Mouse (Mus musculus) testis, adult 2 months (tissue): ENCODE data around the gene Ephb6. TPM values are rescaled to one million over a fixed set of nuclear protein-coding genes. Genes with fewer than 3 reads are reported as not detected.

Experiments
- H3K27ac ChIP-seq: fragments of 200-500 bp; 2 replicates; pipeline ENCODE4 v1.5.1; 2012; ENCODE audit warnings: low read depth, low read length; ENCODE audit not compliant: control insufficient read depth, insufficient read depth
- H3K27me3 ChIP-seq: fragments of 200-500 bp; 2 replicates; pipeline ENCODE4 v1.6.1; 2012; ENCODE audit warnings: mild to moderate bottlenecking, low read length, moderate library complexity; ENCODE audit not compliant: control insufficient read depth, insufficient read depth
- H3K36me3 ChIP-seq: fragments of 200-500 bp; 2 replicates; pipeline ENCODE4 v1.6.1; 2012; ENCODE audit warnings: mild to moderate bottlenecking, low read length; ENCODE audit not compliant: control insufficient read depth, insufficient read depth
- H3K4me1 ChIP-seq: fragments of 200-500 bp; 2 replicates; pipeline ENCODE4 v1.6.1; 2012; ENCODE audit warnings: low read length; ENCODE audit not compliant: control insufficient read depth, insufficient read depth
- H3K4me3 ChIP-seq: fragments of 200-500 bp; 2 replicates; pipeline ENCODE4 v1.5.1; 2012; ENCODE audit warnings: low read depth, mild to moderate bottlenecking, low read length, moderate library complexity, mixed read lengths; ENCODE audit not compliant: control insufficient read depth
- CTCF ChIP-seq: fragments of 200-500 bp; IDR thresholded peaks from 2 replicates; pipeline ENCODE4 v1.5.1; 2012; ENCODE audit warnings: low read depth, mild to moderate bottlenecking, inconsistent platforms, low read length, moderate library complexity; ENCODE audit not compliant: control insufficient read depth, insufficient read depth, insufficient replicate concordance
- POLR2A ChIP-seq: fragments of 200-500 bp; IDR thresholded peaks from 2 replicates; pipeline ENCODE4 v1.6.1; 2012; ENCODE audit warnings: low read depth, mild to moderate bottlenecking, inconsistent platforms, low read length, moderate library complexity; ENCODE audit not compliant: control insufficient read depth
- polyA plus RNA-seq: library from polyadenylated mRNA; depleted of rRNA; stranded (reverse); fragments of >200 nt; gene quantifications from 2 replicates; pipeline ENCODE4 v1.2.3, GENCODE M21; 2012

Ephb6 gene
- polyA plus RNA-seq, 1 experiment = 3.2 TPM

GRCm38 (mm10) chr6:41628180-41628579, 22.9 kb downstream of the Ephb6 start:
- Histone ChIP-seq H3K36me3 (no peaks in the 10 kb centered on the region), H3K4me1 (no peaks in the 10 kb centered on the region), H3K4me3 (no peak overlapping the region), H3K27ac (no peak overlapping the region), H3K27me3 (no peaks in the 10 kb centered on the region)
- TF ChIP-seq POLR2A (no peak), CTCF (no peak)

GRCm38 (mm10) chr6:41630791-41631190, 25.5 kb downstream of the Ephb6 start:
- no peak for TF ChIP-seq CTCF
- no peak for TF ChIP-seq POLR2A
- no peak overlapping the region for H3K4me3 ChIP-seq
- H3K27me3 ChIP-seq = no peaks in the 10 kb centered on the region
- H3K27ac ChIP-seq = no peak overlapping the region
- H3K4me1 ChIP-seq = no peaks in the 10 kb centered on the region
- no peaks in the 10 kb centered on the region for H3K36me3 ChIP-seq

GRCm38 (mm10) chr6:41631549-41631948, 26.3 kb downstream of the Ephb6 start:
- no peak overlapping the region for H3K27ac ChIP-seq
- no peaks in the 10 kb centered on the region for H3K36me3 ChIP-seq
- TF ChIP-seq POLR2A (no peak), CTCF (no peak)
- no peaks in the 10 kb centered on the region for H3K27me3 ChIP-seq
- H3K4me3 ChIP-seq = no peak overlapping the region
- no peaks in the 10 kb centered on the region for H3K4me1 ChIP-seq

- TF ChIP-seq POLR2A = no peak
These were observed 29.9 kb downstream of the Ephb6 start for GRCm38 (mm10) chr6:41635211-41635610.

GRCm38 (mm10) chr6:41636178-41636577, 30.9 kb downstream of the Ephb6 start, which contains the start of gene Trpv6:
Gene Trpv6, minus strand, starts transcription at chr6:41636405.
- TF ChIP-seq POLR2A = no peak
- no peaks in the 10 kb centered on the region for H3K27me3 ChIP-seq
- H3K4me3 ChIP-seq = no peak within 1 kb of the TSS
- H3K27ac ChIP-seq = no peak within 1 kb of the TSS
- H3K36me3 ChIP-seq = no peaks in the 10 kb centered on the region
- no peaks in the 10 kb centered on the region for H3K4me1 ChIP-seq

More at GRCm38 (mm10) chr6:41635211-41635610, 29.9 kb downstream of the Ephb6 start:
- Histone ChIP-seq H3K27ac (no peak overlapping the region), H3K27me3 (no peaks in the 10 kb centered on the region), H3K4me1 (no peaks in the 10 kb centered on the region), H3K36me3 (no peaks in the 10 kb centered on the region), H3K4me3 (no peak overlapping the region)

- no peak overlapping the region for H3K4me3 ChIP-seq
- H3K27me3 ChIP-seq = no peaks in the 10 kb centered on the region
- no peak overlapping the region for H3K27ac ChIP-seq
- H3K36me3 ChIP-seq = no peaks in the 10 kb centered on the region
- TF ChIP-seq CTCF (no peak), POLR2A (no peak)
- no peaks in the 10 kb centered on the region for H3K4me1 ChIP-seq
These were observed 32.1 kb downstream of the Ephb6 start for GRCm38 (mm10) chr6:41637393-41637792.

GRCm38 (mm10) chr6:41637927-41638506, 32.7 kb downstream of the Ephb6 start:
- TF ChIP-seq CTCF = no peak
- TF ChIP-seq POLR2A = no peak
- Histone ChIP-seq H3K36me3 (no peaks in the 10 kb centered on the region), H3K4me1 (no peaks in the 10 kb centered on the region), H3K27ac (no peak overlapping the region), H3K4me3 (no peak overlapping the region), H3K27me3 (no peaks in the 10 kb centered on the region)

- no peaks in the 10 kb centered on the region for H3K36me3 ChIP-seq
- no peak for TF ChIP-seq CTCF
- TF ChIP-seq POLR2A = no peak
- H3K4me3 ChIP-seq = no peak overlapping the region
- no peaks in the 10 kb centered on the region for H3K4me1 ChIP-seq
- no peaks in the 10 kb centered on the region for H3K27me3 ChIP-seq
- no peak overlapping the region for H3K27ac ChIP-seq
These were observed 35.2 kb downstream of the Ephb6 start for GRCm38 (mm10) chr6:41640449-41640848.
